Mouse (Mus musculus) layer of hippocampus, adult 2 months (tissue): ENCODE data around the gene Adamts17. TPM values are rescaled to one million over a fixed set of nuclear protein-coding genes. Genes with fewer than 3 reads are reported as not detected.

Source experiments
- DNase-seq, 2 experiments: peaks; one replicate each; pipeline ENCODE4 v3.0.0; 2022; ENCODE audit warnings: low spot score in 2 of 2
- H3K27ac ChIP-seq: fragments of 200-600 bp; 2 replicates; pipeline ENCODE4 v1.8.1; 2022
- H3K4me3 ChIP-seq: fragments of 200-600 bp; 2 replicates; pipeline ENCODE4 v1.8.1; 2022; ENCODE audit warnings: mild to moderate bottlenecking
- CTCF ChIP-seq: fragments of 200-600 bp; conservative IDR thresholded peaks from 2 replicates; pipeline ENCODE4 v1.8.1; 2022; ENCODE audit warnings: antibody characterized with exemption, mild to moderate bottlenecking, moderate library complexity
- total RNA-seq, 2 experiments: library from RNA; stranded (reverse); gene quantifications; 2 replicates each; pipeline ENCODE4 v1.2.3; 2021

Adamts17 gene
- total RNA-seq, 2 experiments from 2014 or later = 27.3 to 32.7 TPM

GRCm38 (mm10) chr7:67135140-67135539 is 295.6 kb downstream of the Adamts17 start:
- Histone ChIP-seq H3K4me3 (no peak overlapping the region), H3K27ac (no peak overlapping the region)
- TF ChIP-seq CTCF = no peak
- DNase-seq = no peak

GRCm38 (mm10) chr7:67142347-67143015 is 302.9 kb downstream of the Adamts17 start:
- Histone ChIP-seq H3K27ac (no peak overlapping the region), H3K4me3 (no peak overlapping the region)
- DNase-seq = no peak
- no peak for TF ChIP-seq CTCF

GRCm38 (mm10) chr7:67145748-67146147 is 306.2 kb downstream of the Adamts17 start:
- peak in 1 of 2 experiments; percentile 25 for DNase-seq
- TF ChIP-seq CTCF = no peak
- Histone ChIP-seq H3K4me3 (no peak overlapping the region), H3K27ac (no peak overlapping the region)

GRCm38 (mm10) chr7:67146151-67146550 is 306.6 kb downstream of the Adamts17 start:
- no peak for TF ChIP-seq CTCF
- DNase-seq = no peak
- Histone ChIP-seq H3K27ac (no peak overlapping the region), H3K4me3 (no peak overlapping the region)

- Histone ChIP-seq H3K27ac (no peak overlapping the region), H3K4me3 (no peak overlapping the region)
- no peak for DNase-seq
- TF ChIP-seq CTCF = no peak
Observed at GRCm38 (mm10) chr7:67149707-67150106, 310.2 kb downstream of the Adamts17 start.

GRCm38 (mm10) chr7:67152626-67153025 is 313.1 kb downstream of the Adamts17 start:
- H3K27ac ChIP-seq = no peak overlapping the region
- DNase-seq = no peak
- TF ChIP-seq CTCF = no peak
- H3K4me3 ChIP-seq = no peak overlapping the region

- Histone ChIP-seq H3K27ac (no peak overlapping the region), H3K4me3 (no peak overlapping the region)
- TF ChIP-seq CTCF = no peak
- DNase-seq = no peak
Observed at GRCm38 (mm10) chr7:67162135-67162534, 322.6 kb downstream of the Adamts17 start.

GRCm38 (mm10) chr7:67168288-67168687 is 328.8 kb downstream of the Adamts17 start:
- no peak for TF ChIP-seq CTCF
- no peak overlapping the region for H3K27ac ChIP-seq
- no peak overlapping the region for H3K4me3 ChIP-seq
- DNase-seq = no peak

- TF ChIP-seq CTCF = no peak
- no peak overlapping the region for H3K27ac ChIP-seq
- no peak overlapping the region for H3K4me3 ChIP-seq
- DNase-seq = no peak
Observed at GRCm38 (mm10) chr7:67168763-67169569, 329.4 kb downstream of the Adamts17 start.

- TF ChIP-seq CTCF = no peak
- Histone ChIP-seq H3K27ac (no peak overlapping the region), H3K4me3 (no peak overlapping the region)
- no peak for DNase-seq
Observed at GRCm38 (mm10) chr7:67173522-67174195, 334.1 kb downstream of the Adamts17 start.

- TF ChIP-seq CTCF = no peak
- DNase-seq = no peak
- no peak overlapping the region for H3K27ac ChIP-seq
- no peak overlapping the region for H3K4me3 ChIP-seq
Observed at GRCm38 (mm10) chr7:67183786-67184185, 344.3 kb downstream of the Adamts17 start.

- peak; percentile 43 to 72 for DNase-seq
- Histone ChIP-seq H3K4me3 (no peak overlapping the region), H3K27ac (no peak overlapping the region)
- peak; percentile 88 for TF ChIP-seq CTCF
Observed at GRCm38 (mm10) chr7:67199412-67199811, 359.9 kb downstream of the Adamts17 start.

Other genes starting within 250 kb of the Adamts17 start
- gene Asb7, start 150.1 kb upstream of the Adamts17 start, total RNA-seq = 10 to 100 TPM; 19.5 to 20.6 TPM
- gene Lins1, start 149.8 kb upstream of the Adamts17 start, total RNA-seq = 1 to 10 TPM; 9.0 to 9.1 TPM
- gene Cers3, start 96.2 kb upstream of the Adamts17 start, total RNA-seq = under 1 TPM; 0.32 to 0.61 TPM